Mouse (Mus musculus) hindbrain, embryonic 13.5 days (tissue): ENCODE results near the gene Eif1ad. TPM values are rescaled to one million over a fixed set of nuclear protein-coding genes. Genes with fewer than 3 reads are reported as not detected.
"Not testable (repeated sequence)": the region's sequence is repeated elsewhere in the genome, so short reads cannot be mapped to it uniquely, and the experiment has no call there.

Source experiments
- ATAC-seq: fragments of 200-750 bp; cut with Nextera tagmentation; 2 replicates; pipeline ENCODE4 v1.8.0; 2017; ENCODE audit warnings: moderate TSS enrichment; ENCODE audit not compliant: low FRiP score
- H3K27ac ChIP-seq: fragments of 300-500 bp; sonication (generic); 2 replicates; pipeline ENCODE4 v1.5.1; 2015; ENCODE audit warnings: inconsistent platforms, mild to moderate bottlenecking, moderate library complexity
- H3K27me3 ChIP-seq: fragments of 300-500 bp; sonication (generic); 2 replicates; pipeline ENCODE4 v1.6.1; 2015; ENCODE audit warnings: mild to moderate bottlenecking, inconsistent platforms
- H3K36me3 ChIP-seq: fragments of 300-500 bp; sonication (generic); 2 replicates; pipeline ENCODE4 v1.6.1; 2015; ENCODE audit warnings: mild to moderate bottlenecking, inconsistent platforms
- H3K4me1 ChIP-seq: fragments of 300-500 bp; sonication (generic); replicated peaks from 2 replicates; pipeline ENCODE4 v1.6.1; 2015; ENCODE audit warnings: inconsistent platforms
- H3K4me2 ChIP-seq: fragments of 300-500 bp; sonication (generic); 2 replicates; pipeline ENCODE4 v1.6.1; 2015; ENCODE audit warnings: inconsistent platforms, mild to moderate bottlenecking, moderate library complexity
- H3K4me3 ChIP-seq: fragments of 300-500 bp; sonication (generic); 2 replicates; pipeline ENCODE4 v1.5.1; 2015; ENCODE audit warnings: mild to moderate bottlenecking, inconsistent platforms
- H3K9ac ChIP-seq: fragments of 300-500 bp; sonication (generic); 2 replicates; pipeline ENCODE4 v1.6.1; 2015; ENCODE audit warnings: mild to moderate bottlenecking, inconsistent platforms
- H3K9me3 ChIP-seq: fragments of 300-500 bp; sonication (generic); 2 replicates; pipeline ENCODE4 v1.6.1; 2016; ENCODE audit warnings: inconsistent platforms
- WGBS: fragments of 180-500 bp; shearing (Covaris S2); methylation state at CpG from one replicate; pipeline ENCODE4 v1.1.7; 2015; 5-methylcytosine and 5-hydroxymethylcytosine counted together
- polyA plus RNA-seq: library from polyadenylated mRNA; unstranded; fragments of >200 nt; fragmentation: Nextera tagmentation; extraction: Ambion mirVana; gene quantifications from 2 replicates; pipeline ENCODE4 v1.2.1, GENCODE M21; 2015

Eif1ad gene
- polyA plus RNA-seq, result 53.3 and 56.4 TPM in 2 replicates

DNA sequence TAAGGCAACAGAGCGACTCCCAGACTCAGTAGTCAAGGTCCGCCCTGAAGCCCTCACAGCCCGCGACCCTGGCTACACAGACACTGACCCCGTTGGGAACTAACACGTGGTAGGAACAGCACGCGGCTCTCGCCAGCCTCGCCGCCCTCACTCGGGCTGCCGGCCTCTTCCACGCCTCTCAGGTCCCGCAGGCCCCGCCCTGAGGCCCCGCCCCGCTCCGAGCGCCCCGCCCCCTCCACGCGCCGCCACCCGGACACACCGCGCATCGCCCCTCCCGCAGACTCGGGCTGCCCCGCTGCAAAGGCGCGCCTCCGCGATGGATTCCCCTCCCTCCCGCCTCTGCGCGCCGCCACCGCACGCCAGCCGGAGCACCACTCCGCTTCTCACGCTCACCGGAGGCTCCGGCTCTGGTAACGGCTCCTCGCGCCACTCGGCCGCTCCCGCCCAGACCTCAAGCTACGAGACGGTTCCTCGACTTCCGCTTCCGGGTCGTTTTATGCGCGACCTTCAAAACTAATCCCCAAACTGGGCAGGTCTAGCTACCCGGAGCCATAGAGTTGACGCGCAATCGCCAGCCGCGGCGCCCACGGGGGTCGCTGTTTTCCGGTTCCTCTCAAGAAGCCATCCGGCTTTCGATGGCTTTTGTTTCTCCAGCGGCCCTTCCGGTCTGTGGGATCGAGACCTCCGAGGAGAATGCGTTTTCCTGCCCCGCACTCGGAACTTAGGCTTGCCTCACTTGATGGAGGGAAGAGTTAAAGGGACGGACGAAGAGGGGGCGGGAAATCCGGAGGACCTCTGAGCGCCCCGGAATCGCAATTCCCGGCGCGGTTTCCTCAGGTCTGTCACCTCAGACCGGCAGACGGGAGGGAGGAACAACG lies at the start of gene Eif1ad:
Gene Eif1ad (plus strand): TSS at position 567 of the 878 bp plus-strand sequence.
- ATAC-seq, result peak; percentile 94
- Histone ChIP-seq H3K4me1 (peaks cover 26% of the 10 kb centered on the region), H3K36me3 (peaks cover 53% of the 10 kb centered on the region), H3K9ac (peak within 1 kb of the TSS; percentile 88), H3K9me3 (no peaks in the 10 kb centered on the region), H3K27me3 (no peaks in the 10 kb centered on the region), H3K4me3 (peak within 1 kb of the TSS; percentile 91), H3K4me2 (peak within 1 kb of the TSS; percentile 82), H3K27ac (peak within 1 kb of the TSS; percentile 94)
- WGBS, result under 1% methylated on average over 84 of the region's 92 CpGs

DNA sequence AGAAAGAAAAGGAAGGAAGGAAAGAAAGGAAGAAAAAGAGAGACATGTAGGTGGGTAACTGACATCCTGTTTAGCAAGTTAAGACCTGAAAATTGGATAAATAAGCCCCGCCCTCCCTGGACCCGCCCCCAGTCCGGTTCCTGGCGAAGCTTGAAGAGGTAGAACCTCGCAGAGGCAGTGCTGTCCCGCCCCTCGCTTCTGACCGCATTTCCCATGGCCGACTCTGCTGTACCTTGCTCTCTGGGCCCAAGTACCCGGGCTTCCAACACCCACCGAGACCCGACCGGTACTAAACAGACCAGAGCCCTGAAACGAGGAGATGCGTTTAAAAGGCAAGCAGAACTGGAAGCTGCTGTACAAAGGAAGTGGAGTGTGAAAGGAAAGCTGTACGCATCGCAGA lies 42.7 kb upstream of the Eif1ad start:
- 55% methylated on average over 17 of the region's 17 CpGs for WGBS
- no peak overlapping the region for H3K9ac ChIP-seq
- H3K9me3 ChIP-seq, result no peaks in the 10 kb centered on the region
- H3K36me3 ChIP-seq, result no peaks in the 10 kb centered on the region
- no peak overlapping the region for H3K4me3 ChIP-seq
- no peak for ATAC-seq
- H3K4me1 ChIP-seq, result no peaks in the 10 kb centered on the region
- no peak overlapping the region for H3K27ac ChIP-seq
- H3K27me3 ChIP-seq, result no peaks in the 10 kb centered on the region
- H3K4me2 ChIP-seq, result no peak overlapping the region

DNA sequence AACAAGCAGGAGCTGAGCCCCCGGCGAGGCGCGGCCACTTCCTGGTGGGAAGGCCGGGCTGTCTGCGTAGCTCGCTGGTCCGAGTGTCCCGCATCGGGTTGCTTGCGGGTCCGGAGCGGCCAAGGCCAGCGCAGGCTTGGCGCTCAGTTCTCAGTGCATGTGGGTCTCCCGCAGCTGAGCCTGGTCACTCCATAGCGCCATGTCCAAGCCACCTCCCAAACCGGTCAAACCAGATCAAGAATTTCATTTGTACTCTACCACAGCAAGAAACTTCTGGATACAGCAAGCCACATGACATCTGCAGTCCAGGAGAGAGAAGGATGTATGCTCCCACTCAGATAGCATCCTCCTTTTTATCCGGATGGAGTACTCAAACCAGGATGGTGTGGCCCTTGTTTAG lies 38.6 kb upstream of the Eif1ad start:
- Histone ChIP-seq H3K36me3 (no peaks in the 10 kb centered on the region), H3K9ac (no peak overlapping the region), H3K27ac (no peak overlapping the region), H3K4me3 (no peak overlapping the region), H3K4me2 (no peak overlapping the region), H3K27me3 (no peaks in the 10 kb centered on the region), H3K4me1 (no peaks in the 10 kb centered on the region), H3K9me3 (no peaks in the 10 kb centered on the region)
- no peak for ATAC-seq
- 74% methylated on average over 19 of the region's 19 CpGs for WGBS

DNA sequence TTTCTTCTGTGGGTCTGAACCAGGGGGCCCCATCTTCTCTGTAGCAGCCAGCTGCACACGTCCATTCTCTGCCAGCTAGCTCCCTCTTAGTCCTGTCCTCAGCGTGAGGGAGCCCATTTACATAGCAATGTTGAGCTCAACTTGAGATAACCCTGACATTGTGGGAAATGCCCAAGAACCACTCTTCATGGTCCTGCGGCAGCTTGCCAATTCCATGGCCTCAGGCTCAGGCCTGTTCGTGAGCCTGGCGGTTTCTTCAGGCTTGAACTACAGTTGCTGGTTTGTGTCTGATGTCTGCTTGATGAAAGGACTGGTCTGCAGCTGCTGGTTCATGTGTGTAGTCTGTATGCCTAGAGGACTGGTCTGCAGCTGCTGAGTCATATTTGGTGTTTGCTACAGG lies 31.8 kb upstream of the Eif1ad start:
- H3K9me3 ChIP-seq, result no peaks in the 10 kb centered on the region
- no peaks in the 10 kb centered on the region for H3K36me3 ChIP-seq
- H3K4me2 ChIP-seq, result no peak overlapping the region
- no peak overlapping the region for H3K9ac ChIP-seq
- H3K27me3 ChIP-seq, result no peaks in the 10 kb centered on the region
- 82% methylated on average over 5 of the region's 5 CpGs for WGBS
- H3K4me1 ChIP-seq, result no peaks in the 10 kb centered on the region
- H3K27ac ChIP-seq, result no peak overlapping the region
- ATAC-seq, result no peak
- H3K4me3 ChIP-seq, result no peak overlapping the region

DNA sequence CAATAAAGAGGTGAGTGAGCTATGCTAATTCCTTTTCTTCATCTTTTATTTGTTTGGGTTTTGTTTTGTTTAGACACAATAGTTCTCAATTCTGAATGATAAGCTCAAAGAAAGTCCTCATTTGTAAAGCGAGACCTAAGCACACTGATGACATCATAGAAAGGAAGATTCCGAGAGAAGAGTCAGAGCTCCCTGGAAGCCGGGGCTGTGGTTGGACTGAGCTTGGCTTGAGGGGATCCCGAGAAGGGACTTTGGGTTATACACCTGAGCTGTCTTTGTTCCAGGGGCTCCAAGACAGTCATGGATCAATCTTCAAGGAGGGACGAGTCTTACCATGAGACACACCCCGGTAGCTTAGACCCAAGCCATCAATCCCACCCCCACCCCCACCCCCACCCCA lies 31.1 kb upstream of the Eif1ad start, which contains the start of gene Catsper1:
Gene Catsper1 (plus strand): TSS at position 301 of the 400 bp plus-strand sequence.
- Histone ChIP-seq H3K27ac (no peak within 1 kb of the TSS), H3K4me3 (no peak within 1 kb of the TSS), H3K4me1 (no peaks in the 10 kb centered on the region), H3K4me2 (no peak within 1 kb of the TSS), H3K9ac (no peak within 1 kb of the TSS), H3K27me3 (no peaks in the 10 kb centered on the region), H3K36me3 (no peaks in the 10 kb centered on the region), H3K9me3 (no peaks in the 10 kb centered on the region)
- WGBS, result 93% methylated on average over 6 of the region's 6 CpGs
- ATAC-seq, result no peak

DNA sequence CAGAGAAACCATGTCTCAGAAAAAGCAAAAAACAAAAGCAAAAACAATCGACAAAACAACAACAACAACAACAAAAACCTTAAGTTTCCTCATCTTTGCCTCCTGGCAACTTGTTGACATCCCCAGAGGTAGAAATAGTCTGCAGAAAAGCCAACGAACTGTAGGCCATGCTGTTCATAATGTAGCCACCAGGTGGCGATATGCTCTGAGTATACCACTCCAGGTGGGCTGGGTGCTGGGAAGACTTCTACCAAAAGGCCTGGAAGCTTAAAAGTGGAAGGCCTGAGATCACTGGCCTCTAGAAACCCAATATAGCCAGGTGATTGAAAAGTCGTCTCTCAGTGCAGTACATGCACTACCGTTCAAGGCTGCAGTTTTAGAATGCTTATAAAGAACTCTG lies 28.6 kb upstream of the Eif1ad start:
- no peak overlapping the region for H3K4me3 ChIP-seq
- H3K4me1 ChIP-seq, result no peaks in the 10 kb centered on the region
- H3K36me3 ChIP-seq, result no peaks in the 10 kb centered on the region
- no peak overlapping the region for H3K9ac ChIP-seq
- H3K4me2 ChIP-seq, result no peak overlapping the region
- ATAC-seq, result no peak
- 0 out of 2 replicates have a peak, but pooled peaks cover 3% of the 10 kb centered on the region for H3K27me3 ChIP-seq
- H3K9me3 ChIP-seq, result no peaks in the 10 kb centered on the region
- no peak overlapping the region for H3K27ac ChIP-seq
- WGBS, result 20% methylated on average over 5 of the region's 5 CpGs

DNA sequence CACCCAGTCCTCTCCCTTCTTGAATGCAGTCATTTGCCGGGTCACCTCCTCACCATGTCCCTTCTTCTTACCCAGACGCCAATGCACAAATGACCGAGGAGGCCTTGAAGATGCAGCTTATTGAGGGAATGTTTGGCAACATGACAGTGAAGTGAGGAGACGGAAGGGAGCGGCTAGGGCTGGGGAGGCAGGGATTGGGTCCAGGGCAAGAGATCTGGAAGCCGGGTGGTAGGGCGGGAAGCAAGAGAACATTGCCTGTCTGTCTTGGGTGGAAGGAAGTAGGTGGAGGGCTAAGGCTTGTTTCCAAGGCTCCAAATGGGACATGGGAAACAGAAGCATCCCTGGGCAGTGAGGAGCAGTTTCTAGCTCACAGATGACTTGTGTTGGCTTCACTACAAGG lies 25.2 kb upstream of the Eif1ad start:
- 94% methylated on average over 7 of the region's 7 CpGs for WGBS
- ATAC-seq, result no peak
- Histone ChIP-seq H3K27me3 (0 out of 2 replicates have a peak, but pooled peaks cover 3% of the 10 kb centered on the region), H3K4me1 (no peaks in the 10 kb centered on the region), H3K27ac (no peak overlapping the region), H3K9ac (no peak overlapping the region), H3K4me3 (no peak overlapping the region), H3K36me3 (no peaks in the 10 kb centered on the region), H3K4me2 (no peak overlapping the region), H3K9me3 (no peaks in the 10 kb centered on the region)

DNA sequence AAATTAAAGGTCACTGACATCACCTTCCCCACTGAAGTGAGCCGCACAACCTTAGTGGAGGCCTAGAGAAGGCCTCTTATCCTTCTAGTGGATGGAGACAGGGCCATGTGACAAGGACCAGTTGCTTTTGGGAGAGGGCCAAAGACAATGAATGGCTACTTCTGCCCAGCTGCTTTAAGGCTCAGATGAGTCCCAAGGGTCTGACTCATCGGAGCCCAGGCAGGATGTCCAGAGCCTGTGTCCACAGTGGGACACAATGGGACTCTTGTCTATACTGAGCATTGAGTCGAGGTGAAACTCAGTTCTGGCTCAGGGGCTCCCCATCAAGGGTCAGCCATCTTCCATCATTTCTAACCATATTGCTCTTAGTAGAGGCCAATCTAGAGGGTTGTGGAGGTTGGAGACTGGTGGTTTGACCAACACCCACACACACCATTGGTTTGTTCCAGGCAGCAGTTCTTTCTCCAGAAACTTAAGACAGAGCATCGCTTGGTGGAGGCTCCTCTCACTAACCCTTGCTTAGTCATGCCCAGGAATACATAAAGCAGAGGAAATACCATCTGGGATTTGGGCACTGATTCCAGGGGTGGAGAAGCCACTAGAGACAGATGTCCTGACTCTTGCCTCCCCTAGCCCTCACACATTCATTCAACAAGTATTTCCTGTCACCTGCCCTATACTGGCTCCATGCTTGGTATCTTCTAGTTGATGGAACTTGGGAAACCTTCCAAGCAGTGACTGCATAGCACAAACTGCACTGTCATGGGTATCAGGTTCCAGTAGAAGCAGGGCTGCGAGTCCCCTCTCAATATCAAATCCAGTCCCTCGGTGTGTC lies 21.0 kb upstream of the Eif1ad start:
- no peak overlapping the region for H3K27ac ChIP-seq
- H3K9ac ChIP-seq, result no peak overlapping the region
- H3K4me1 ChIP-seq, result peaks cover 6% of the 10 kb centered on the region
- 80% methylated on average over 6 of the region's 6 CpGs for WGBS
- peaks cover 9% of the 10 kb centered on the region; the same call in 1 of the 2 replicates for H3K27me3 ChIP-seq
- ATAC-seq, result no peak
- H3K4me2 ChIP-seq, result no peak overlapping the region
- H3K36me3 ChIP-seq, result no peaks in the 10 kb centered on the region
- H3K9me3 ChIP-seq, result no peaks in the 10 kb centered on the region
- H3K4me3 ChIP-seq, result no peak overlapping the region

DNA sequence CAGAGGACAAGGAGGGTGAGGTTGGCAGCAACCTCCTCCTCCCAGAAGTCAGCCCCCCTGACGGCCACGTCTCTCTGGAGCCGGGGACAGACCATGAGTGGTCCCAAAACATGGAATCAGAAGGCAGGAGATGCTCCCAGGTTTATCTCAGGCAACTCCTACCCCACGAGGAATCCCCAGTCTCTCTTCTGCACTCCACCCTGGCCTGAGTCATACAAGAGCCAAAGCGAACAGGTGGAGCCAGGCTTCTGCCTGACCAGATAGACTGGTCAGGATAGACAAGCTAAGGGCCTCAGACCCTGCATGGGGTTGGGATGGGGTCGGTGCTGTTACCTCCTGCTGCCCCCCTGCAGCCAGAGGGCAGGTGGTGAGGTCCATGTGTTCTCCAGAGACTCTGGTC lies 18.5 kb upstream of the Eif1ad start:
- H3K4me2 ChIP-seq, result no peak overlapping the region
- H3K36me3 ChIP-seq, result no peaks in the 10 kb centered on the region
- peaks cover 6% of the 10 kb centered on the region; the same call in 1 of the 2 replicates for H3K27me3 ChIP-seq
- ATAC-seq, result no peak
- peak overlapping the region; percentile 5; the same call in 1 of the 2 replicates for H3K9ac ChIP-seq
- 79% methylated on average over 6 of the region's 6 CpGs for WGBS
- H3K4me1 ChIP-seq, result peaks cover 6% of the 10 kb centered on the region
- no peak overlapping the region for H3K27ac ChIP-seq
- H3K9me3 ChIP-seq, result no peaks in the 10 kb centered on the region
- no peak overlapping the region for H3K4me3 ChIP-seq

DNA sequence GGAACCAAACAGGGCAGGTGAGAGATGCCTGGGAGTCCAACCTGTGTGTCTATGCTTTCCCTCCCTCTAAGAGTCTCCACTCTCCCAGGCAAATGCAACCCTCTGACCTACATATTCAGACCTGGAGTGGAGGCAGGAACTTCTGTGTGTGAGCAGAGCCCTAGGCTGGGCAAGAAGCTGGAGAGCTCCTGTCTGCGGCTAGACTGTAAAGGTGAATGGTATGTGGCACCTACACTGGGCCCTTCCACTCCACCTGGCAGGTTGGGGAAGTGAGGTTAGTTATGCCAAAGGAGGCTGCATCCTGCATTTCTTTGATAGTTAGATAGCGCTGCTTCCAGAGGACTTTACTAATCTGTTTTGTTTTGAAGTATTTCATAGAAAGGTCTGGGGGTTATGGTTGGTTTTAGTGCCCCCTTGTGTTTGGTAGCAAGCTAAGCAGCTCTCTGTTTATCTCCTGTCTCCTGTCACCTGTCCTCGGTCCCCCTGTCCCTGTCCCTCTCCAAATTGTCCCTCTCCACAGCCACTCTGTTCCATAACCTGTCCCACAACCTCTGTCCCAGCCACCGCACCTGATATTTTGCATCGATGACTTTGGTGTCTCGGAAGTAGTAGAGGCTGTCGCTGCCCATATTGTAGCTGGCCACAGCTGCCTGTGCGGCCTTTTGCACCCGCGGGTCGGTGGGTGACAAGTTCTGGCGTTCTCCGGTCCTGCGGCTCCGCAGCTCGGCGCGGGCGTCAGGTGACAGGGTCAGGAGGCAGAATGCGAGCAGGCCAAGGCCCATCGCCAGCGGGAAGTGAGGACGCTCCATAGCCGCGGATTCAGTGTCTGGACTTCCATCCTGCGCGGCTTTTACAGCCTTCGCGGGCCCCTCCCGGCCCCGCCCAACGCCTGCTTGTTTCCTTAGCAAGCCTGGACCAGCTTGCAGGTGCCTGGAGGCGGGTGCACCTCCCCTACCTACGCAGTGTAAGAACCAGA lies 17.7 kb upstream of the Eif1ad start:
- Histone ChIP-seq H3K4me2 (peak overlapping the region; percentile 73), H3K9ac (peak overlapping the region; percentile 79), H3K27ac (no peak overlapping the region), H3K4me3 (peak overlapping the region; percentile 42), H3K9me3 (no peaks in the 10 kb centered on the region), H3K36me3 (no peaks in the 10 kb centered on the region), H3K27me3 (peaks cover 6% of the 10 kb centered on the region; the same call in 1 of the 2 replicates), H3K4me1 (peaks cover 6% of the 10 kb centered on the region)
- 0 out of 2 replicates have a peak, but pooled peaks have one; percentile 59 for ATAC-seq
- WGBS, result 7% methylated on average over 34 of the region's 34 CpGs

DNA sequence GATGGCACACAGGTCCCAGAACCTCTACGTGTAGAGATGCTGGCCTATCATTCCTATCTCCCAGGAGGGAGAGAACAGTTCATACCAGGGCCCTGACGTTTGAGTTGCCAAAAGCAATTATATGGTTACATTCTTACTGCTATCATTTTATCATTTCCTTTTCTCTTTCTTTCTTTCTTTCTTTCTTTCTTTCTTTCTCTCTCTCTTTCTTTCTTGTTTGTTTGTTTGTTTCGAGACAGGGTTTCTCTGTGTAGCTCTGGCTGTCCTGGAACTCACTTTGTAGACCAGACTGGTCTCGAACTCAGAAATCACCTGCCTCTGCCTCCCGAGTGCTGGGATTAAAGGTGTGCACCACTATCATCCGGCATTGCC lies 17.1 kb upstream of the Eif1ad start, which contains the start of gene Cst6:
Gene Cst6 (minus strand): TSS at position 73 of the 372 bp plus-strand sequence.
- not testable (repeated sequence) for H3K27me3 ChIP-seq, H3K27ac ChIP-seq, H3K36me3 ChIP-seq, H3K9me3 ChIP-seq, ATAC-seq, H3K4me1 ChIP-seq
- 63% methylated on average over 6 of the region's 6 CpGs for WGBS
- Histone ChIP-seq H3K4me2 (peak within 1 kb of the TSS; percentile 73), H3K4me3 (peak within 1 kb of the TSS; percentile 42), H3K9ac (peak within 1 kb of the TSS; percentile 79)
